Mouse (Mus musculus) neural tube, embryonic 11.5 days (tissue): ENCODE data around the gene Arid1b. TPM values are rescaled to one million over a fixed set of nuclear protein-coding genes. Genes with fewer than 3 reads are reported as not detected.
"Not testable (repeated sequence)": the region's sequence is repeated elsewhere in the genome, so short reads cannot be mapped to it uniquely, and the experiment has no call there.

ENCODE experiments used
- ATAC-seq: fragments of 200-750 bp; cut with Nextera tagmentation; 2 replicates; pipeline ENCODE4 v1.8.0; 2017; ENCODE audit warnings: moderate number of reproducible peaks, mild to moderate bottlenecking, moderate TSS enrichment, moderate library complexity; ENCODE audit not compliant: insufficient read depth, low FRiP score, low TSS enrichment
- DNase-seq: peaks from one replicate; pipeline ENCODE4 v3.0.0-alpha.2; 2015; ENCODE audit warnings: low spot score
- H3K27ac ChIP-seq: fragments of 300-500 bp; sonication (generic); 2 replicates; pipeline ENCODE4 v1.5.1; 2014; ENCODE audit warnings: low read depth, mild to moderate bottlenecking, low read length
- H3K27me3 ChIP-seq: fragments of 300-500 bp; sonication (generic); 2 replicates; pipeline ENCODE4 v1.6.1; 2014; ENCODE audit warnings: mild to moderate bottlenecking, low read length, mixed read lengths; ENCODE audit not compliant: control insufficient read depth, insufficient read depth
- H3K36me3 ChIP-seq: fragments of 300-500 bp; sonication (generic); 2 replicates; pipeline ENCODE4 v1.6.1; 2014; ENCODE audit warnings: mild to moderate bottlenecking, low read length, moderate library complexity, mixed read lengths; ENCODE audit not compliant: control insufficient read depth, insufficient read depth
- H3K4me1 ChIP-seq: fragments of 300-500 bp; sonication (generic); 2 replicates; pipeline ENCODE4 v1.6.1; 2014; ENCODE audit warnings: low read length, mixed read lengths; ENCODE audit not compliant: control insufficient read depth, insufficient read depth
- H3K4me2 ChIP-seq: fragments of 300-500 bp; sonication (generic); 2 replicates; pipeline ENCODE4 v1.6.1; 2014; ENCODE audit warnings: low read depth, mild to moderate bottlenecking, moderate library complexity
- H3K4me3 ChIP-seq: fragments of 300-500 bp; sonication (generic); 2 replicates; pipeline ENCODE4 v1.5.1; 2014; ENCODE audit warnings: low read depth, low read length
- H3K9ac ChIP-seq: fragments of 300-500 bp; sonication (generic); 2 replicates; pipeline ENCODE4 v1.6.1; 2014; ENCODE audit warnings: mild to moderate bottlenecking, low read length
- H3K9me3 ChIP-seq: fragments of 300-500 bp; sonication (generic); 2 replicates; pipeline ENCODE4 v1.6.1; 2016; ENCODE audit warnings: low read length; ENCODE audit not compliant: control insufficient read depth
- WGBS: fragments of 180-500 bp; shearing (Covaris S2); extraction: QIAGEN DNeasy Blood & Tissue Kit; methylation state at CpG from one replicate; pipeline ENCODE4 v1.1.7; 2014; 5-methylcytosine and 5-hydroxymethylcytosine counted together
- polyA plus RNA-seq: library from polyadenylated mRNA; unstranded; fragments of >200 nt; fragmentation: Nextera tagmentation; extraction: Ambion mirVana; gene quantifications from 2 replicates; pipeline ENCODE4 v1.2.1, GENCODE M21; 2014

Arid1b gene
- polyA plus RNA-seq, 1 experiment from 2014 or later: 14.3 TPM

GRCm38 (mm10) chr17:5107501-5107900 lies 113.4 kb downstream of the Arid1b start:
- H3K4me3 ChIP-seq: no peak overlapping the region
- H3K27ac ChIP-seq: no peak overlapping the region
- H3K9ac ChIP-seq: no peak overlapping the region
- no peak overlapping the region for H3K4me2 ChIP-seq
- peaks cover 5% of the 10 kb centered on the region; the same call in 1 of the 2 replicates for H3K4me1 ChIP-seq
- no peaks in the 10 kb centered on the region for H3K9me3 ChIP-seq
- WGBS: 96% methylated on average over 4 of the region's 4 CpGs
- H3K27me3 ChIP-seq: no peaks in the 10 kb centered on the region
- no peaks in the 10 kb centered on the region; the same call in 1 of the 2 replicates for H3K36me3 ChIP-seq
- DNase-seq (no peak), ATAC-seq (no peak)

GRCm38 (mm10) chr17:5108022-5108421 lies 113.9 kb downstream of the Arid1b start:
- no peaks in the 10 kb centered on the region for H3K9me3 ChIP-seq
- no peak for ATAC-seq
- 87% methylated on average over 1 of the region's 1 CpGs for WGBS
- H3K27me3 ChIP-seq: no peaks in the 10 kb centered on the region
- no peak overlapping the region for H3K27ac ChIP-seq
- H3K36me3 ChIP-seq: no peaks in the 10 kb centered on the region; the same call in 1 of the 2 replicates
- H3K4me1 ChIP-seq: peaks cover 5% of the 10 kb centered on the region; the same call in 1 of the 2 replicates
- no peak overlapping the region for H3K9ac ChIP-seq
- no peak for DNase-seq
- H3K4me2 ChIP-seq: no peak overlapping the region
- H3K4me3 ChIP-seq: no peak overlapping the region

- Histone ChIP-seq H3K27me3 (no peaks in the 10 kb centered on the region), H3K4me3 (no peak overlapping the region), H3K27ac (no peak overlapping the region), H3K9ac (no peak overlapping the region), H3K4me1 (peaks cover 5% of the 10 kb centered on the region; the same call in 1 of the 2 replicates), H3K4me2 (no peak overlapping the region), H3K36me3 (no peaks in the 10 kb centered on the region; the same call in 1 of the 2 replicates), H3K9me3 (no peaks in the 10 kb centered on the region)
- ATAC-seq (no peak), DNase-seq (no peak)
- 91% methylated on average over 2 of the region's 2 CpGs for WGBS
Measured at GRCm38 (mm10) chr17:5108546-5109142, 114.5 kb downstream of the Arid1b start.

GRCm38 (mm10) chr17:5109343-5109742 lies 115.2 kb downstream of the Arid1b start:
- H3K9ac ChIP-seq: no peak overlapping the region
- H3K4me2 ChIP-seq: no peak overlapping the region
- H3K4me1 ChIP-seq: peaks cover 5% of the 10 kb centered on the region; the same call in 1 of the 2 replicates
- no peaks in the 10 kb centered on the region for H3K36me3 ChIP-seq
- WGBS: 95% methylated on average over 8 of the region's 8 CpGs
- no peaks in the 10 kb centered on the region for H3K27me3 ChIP-seq
- no peak overlapping the region for H3K27ac ChIP-seq
- ATAC-seq: no peak
- DNase-seq: no peak
- no peaks in the 10 kb centered on the region for H3K9me3 ChIP-seq
- H3K4me3 ChIP-seq: no peak overlapping the region

- Histone ChIP-seq H3K27me3 (no peaks in the 10 kb centered on the region), H3K36me3 (no peaks in the 10 kb centered on the region), H3K9ac (no peak overlapping the region), H3K4me1 (peaks cover 2% of the 10 kb centered on the region; the same call in 1 of the 2 replicates), H3K27ac (no peak overlapping the region), H3K4me2 (no peak overlapping the region), H3K4me3 (no peak overlapping the region), H3K9me3 (no peaks in the 10 kb centered on the region)
- ATAC-seq: no peak
- 82% methylated on average over 4 of the region's 4 CpGs for WGBS
- DNase-seq: no peak
Measured at GRCm38 (mm10) chr17:5110159-5110558, 116.0 kb downstream of the Arid1b start.

- not testable (repeated sequence) for DNase-seq, H3K9ac ChIP-seq, H3K4me2 ChIP-seq, H3K27ac ChIP-seq, H3K9me3 ChIP-seq, H3K27me3 ChIP-seq, H3K36me3 ChIP-seq, H3K4me3 ChIP-seq, H3K4me1 ChIP-seq, ATAC-seq
- 97% methylated on average over 5 of the region's 5 CpGs for WGBS
Measured at GRCm38 (mm10) chr17:5110981-5111380, 116.8 kb downstream of the Arid1b start.

- H3K9me3 ChIP-seq: no peaks in the 10 kb centered on the region
- ATAC-seq: no peak
- no peaks in the 10 kb centered on the region for H3K36me3 ChIP-seq
- no peaks in the 10 kb centered on the region for H3K27me3 ChIP-seq
- 91% methylated on average over 4 of the region's 4 CpGs for WGBS
- H3K4me2 ChIP-seq: no peak overlapping the region
- no peak overlapping the region for H3K27ac ChIP-seq
- H3K9ac ChIP-seq: no peak overlapping the region
- no peak for DNase-seq
- H3K4me3 ChIP-seq: no peak overlapping the region
- no peaks in the 10 kb centered on the region for H3K4me1 ChIP-seq
Measured at GRCm38 (mm10) chr17:5112116-5112515, 118.0 kb downstream of the Arid1b start.

GRCm38 (mm10) chr17:5115952-5116351 lies 121.8 kb downstream of the Arid1b start:
- WGBS: 80% methylated on average over 6 of the region's 6 CpGs
- DNase-seq (no peak), ATAC-seq (no peak)
- Histone ChIP-seq H3K4me3 (no peak overlapping the region), H3K9ac (no peak overlapping the region), H3K27ac (no peak overlapping the region), H3K9me3 (no peaks in the 10 kb centered on the region), H3K27me3 (no peaks in the 10 kb centered on the region), H3K36me3 (no peaks in the 10 kb centered on the region), H3K4me1 (no peaks in the 10 kb centered on the region), H3K4me2 (no peak overlapping the region)

GRCm38 (mm10) chr17:5116990-5117389 lies 122.9 kb downstream of the Arid1b start:
- no peak for ATAC-seq
- Histone ChIP-seq H3K9me3 (no peaks in the 10 kb centered on the region), H3K27ac (no peak overlapping the region), H3K4me2 (no peak overlapping the region), H3K36me3 (no peaks in the 10 kb centered on the region), H3K27me3 (no peaks in the 10 kb centered on the region), H3K4me1 (no peaks in the 10 kb centered on the region), H3K4me3 (no peak overlapping the region), H3K9ac (no peak overlapping the region)
- WGBS: 73% methylated on average over 2 of the region's 2 CpGs
- no peak for DNase-seq
